Mouse (Mus musculus) stomach, postnatal 0 days (tissue): Measurements from ENCODE around the gene D030056L22Rik.

Source experiments
- CTCF ChIP-seq: IDR thresholded peaks from 2 replicates; pipeline ENCODE4 v1.5.1; 2016; ENCODE audit warnings: antibody characterized with exemption, low read depth, mild to moderate bottlenecking, moderate library complexity
- EP300 ChIP-seq: optimal IDR thresholded peaks from 2 replicates; pipeline ENCODE3; 2016; ENCODE audit warnings: antibody characterized with exemption

DNA sequence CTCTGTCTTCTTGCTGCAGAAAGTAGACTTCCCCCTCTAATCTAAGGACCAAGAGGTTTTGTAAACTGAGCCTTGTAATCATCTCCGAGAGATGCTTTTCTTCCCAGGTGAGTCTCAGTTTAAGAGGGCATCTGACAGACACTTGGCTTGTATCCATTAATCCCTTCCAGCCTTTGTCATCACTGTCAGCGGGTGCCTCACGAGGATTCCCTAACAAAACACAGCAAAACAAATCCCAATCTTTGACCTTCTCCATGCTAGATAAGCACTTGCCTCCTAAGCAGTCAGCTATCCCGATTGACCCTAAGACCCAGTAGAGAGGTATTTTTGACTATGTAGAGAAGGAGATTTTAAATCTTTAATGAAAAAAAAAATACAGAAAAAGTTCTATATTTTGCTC is 44.7 kb downstream of the D030056L22Rik start:
- TF ChIP-seq CTCF (no peak), EP300 (no peak)
